Mouse (Mus musculus) thymus, adult 2 months (tissue): ENCODE results near the gene Hs3st2.

ENCODE experiments used
- CTCF ChIP-seq: fragments of 200-500 bp; IDR thresholded peaks from 2 replicates; pipeline ENCODE4 v1.5.1; 2012; ENCODE audit warnings: mild to moderate bottlenecking, control low read depth, low read length, moderate library complexity, borderline replicate concordance; ENCODE audit not compliant: control insufficient read depth, poor library complexity, insufficient read depth; ENCODE audit errors: extremely low read depth
- POLR2A ChIP-seq: fragments of 200-500 bp; IDR thresholded peaks from 2 replicates; pipeline ENCODE4 v1.6.1; 2012; ENCODE audit warnings: mild to moderate bottlenecking, low read length, control low read depth, moderate library complexity; ENCODE audit not compliant: control insufficient read depth, poor library complexity, insufficient read depth; ENCODE audit errors: extremely low read depth

- TF ChIP-seq CTCF (no peak), POLR2A (no peak)
Observed at GRCm38 (mm10) chr7:121371990-121372389, 19.7 kb upstream of the Hs3st2 start.
